Mouse (Mus musculus) bone marrow, adult 2 months (tissue): ENCODE measurements around the gene Ndufb7.

ENCODE experiments used
- CTCF ChIP-seq: fragments of 200-500 bp; IDR thresholded peaks from 2 replicates; pipeline ENCODE4 v1.5.1; 2011; ENCODE audit warnings: low read length, control low read depth; ENCODE audit not compliant: control insufficient read depth, insufficient read depth
- POLR2A ChIP-seq: fragments of 200-500 bp; IDR thresholded peaks from 2 replicates; pipeline ENCODE4 v1.6.1; 2011; ENCODE audit warnings: low read depth, mild to moderate bottlenecking, control low read depth, low read length, borderline replicate concordance; ENCODE audit not compliant: control insufficient read depth

DNA sequence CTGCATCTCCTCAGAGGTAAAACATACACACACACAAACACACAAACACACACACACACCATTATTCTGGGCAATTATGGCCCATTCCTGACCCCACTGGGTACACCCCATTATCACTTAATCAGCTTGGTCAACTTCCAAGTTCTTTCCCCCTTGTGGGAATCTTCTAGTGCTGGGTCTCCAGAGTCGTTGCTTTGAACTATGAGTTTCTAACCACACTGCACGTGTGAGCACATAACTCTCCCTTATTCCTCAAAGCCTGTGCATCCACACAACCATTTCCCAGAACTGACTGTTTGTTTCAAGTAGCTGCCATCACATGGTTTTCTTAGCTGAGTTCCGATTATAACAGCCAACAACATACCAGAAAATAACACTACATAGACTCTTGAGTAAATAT is 46.0 kb upstream of the Ndufb7 start:
- no peak for TF ChIP-seq CTCF
- TF ChIP-seq POLR2A = no peak
